Mouse (Mus musculus) adrenal gland, postnatal 4 days (tissue): ENCODE data around the gene Ntn5. TPM values are rescaled to one million over a fixed set of nuclear protein-coding genes. Genes with fewer than 3 reads are reported as not detected.

Experiments used
- DNase-seq, 2 experiments: peaks; one replicate each; pipeline ENCODE4 v3.0.0; 2021 to 2022; ENCODE audit warnings: low spot score in 2 of 2, mixed read lengths in 2 of 2
- total RNA-seq, 2 experiments: library from RNA; stranded (reverse); gene quantifications; 2 replicates each; pipeline ENCODE4 v1.2.3; 2021

Ntn5 gene
- total RNA-seq, 2 experiments from 2014 or later: 0.20 TPM; not detected in 1

DNA sequence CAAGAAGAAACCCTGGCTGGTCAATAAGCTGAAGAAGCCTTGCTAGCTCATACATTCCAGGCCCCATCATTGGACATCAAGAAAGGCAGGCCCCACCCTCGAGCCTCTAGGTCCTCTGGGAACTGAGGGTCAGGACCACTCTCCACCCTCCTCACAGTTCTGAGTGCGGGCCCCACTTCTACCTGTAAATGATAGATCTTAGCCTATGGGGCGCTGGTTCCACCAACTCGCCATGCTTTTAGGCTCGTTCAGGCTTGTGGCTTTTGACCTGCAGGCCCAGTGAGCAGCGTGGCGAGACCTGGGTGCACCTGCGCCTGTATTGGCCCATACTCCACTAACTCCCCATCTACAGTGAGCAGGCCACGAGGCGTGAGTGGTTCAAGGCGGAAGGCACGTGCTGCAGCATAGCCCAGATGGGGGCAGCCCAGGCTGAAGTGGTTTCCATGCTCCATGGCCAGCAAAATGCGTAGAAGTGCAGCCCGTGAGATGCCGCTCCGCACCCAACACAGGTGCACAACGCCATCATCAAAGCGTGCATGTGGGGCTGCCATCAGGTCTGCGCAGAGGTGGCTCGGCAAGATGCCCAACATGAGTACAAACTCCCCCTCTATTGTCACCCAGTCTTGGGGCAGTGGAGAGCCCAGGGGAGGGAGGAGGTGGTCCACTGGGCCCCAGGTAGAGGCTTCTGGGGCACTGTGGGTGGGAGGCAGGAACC is 26.8 kb downstream of the Ntn5 start:
- no peak for DNase-seq

DNA sequence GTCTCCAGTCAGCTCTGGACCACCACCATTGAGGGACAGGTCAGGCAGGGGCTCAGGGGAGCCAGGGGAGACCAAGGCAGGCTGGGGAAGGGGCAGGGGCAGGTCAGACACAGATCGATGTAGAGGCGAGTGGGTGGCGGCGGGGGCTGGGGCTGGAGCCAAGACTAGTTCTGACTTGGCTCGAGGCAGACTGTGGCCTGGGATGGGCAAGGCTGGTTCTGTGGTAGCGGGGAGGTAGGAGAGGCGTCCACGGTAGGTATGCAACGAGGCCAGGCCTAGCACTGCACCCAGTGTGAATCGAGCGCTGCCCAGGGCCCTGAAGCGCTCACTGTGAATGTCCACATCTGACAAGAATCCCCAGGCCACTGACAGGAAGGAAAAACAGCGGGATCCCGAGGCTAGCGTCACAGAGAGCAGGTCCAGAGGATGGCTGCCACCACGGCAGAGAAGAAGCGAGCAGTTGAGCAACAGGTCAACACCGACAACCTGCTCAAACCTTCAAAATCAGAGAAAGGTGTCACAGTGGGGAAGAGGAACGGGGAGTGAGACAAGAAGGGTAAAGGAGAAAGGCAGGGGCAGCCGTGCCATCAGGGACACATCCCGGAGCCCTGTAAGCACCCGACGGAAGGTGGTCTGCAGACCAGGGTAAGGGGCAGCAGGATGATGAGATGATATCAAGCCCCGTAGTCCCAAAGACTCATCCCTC is 27.6 kb downstream of the Ntn5 start:
- no peak for DNase-seq

DNA sequence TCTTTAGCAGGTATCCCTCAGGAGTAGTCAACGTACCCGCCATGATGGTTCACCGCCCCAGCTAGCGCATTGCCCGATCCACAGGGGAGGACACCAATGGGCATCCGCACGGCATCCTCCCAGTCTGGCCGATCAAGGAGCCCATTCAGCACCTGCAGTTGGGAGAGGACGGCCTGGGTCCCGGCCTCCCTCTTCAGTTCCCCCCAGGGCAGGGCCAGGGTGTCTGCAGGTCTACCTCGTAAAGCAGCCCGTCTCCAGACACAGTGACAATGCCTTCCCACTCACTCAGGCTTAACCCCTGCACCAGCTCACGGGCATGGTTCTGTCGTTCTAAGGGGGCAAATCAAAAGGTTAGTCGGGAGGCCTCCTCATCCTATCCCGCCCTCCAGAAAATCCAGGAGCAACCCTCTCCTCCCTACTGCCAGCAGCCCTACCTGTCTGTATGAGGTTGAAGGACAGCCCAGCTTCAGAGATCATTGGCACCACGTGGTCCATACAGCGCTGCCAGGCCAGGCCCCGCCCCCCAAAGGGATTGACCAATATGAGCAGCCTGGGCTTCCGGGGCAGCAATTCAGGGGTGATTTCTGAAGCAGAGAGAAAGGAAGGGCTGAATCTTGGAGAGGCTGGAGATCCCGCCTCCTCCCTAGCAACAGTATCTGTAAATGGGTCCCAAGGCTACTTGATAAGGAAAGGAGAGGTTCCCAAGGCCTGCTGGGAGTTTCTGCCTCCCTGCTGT is 28.4 kb downstream of the Ntn5 start:
- DNase-seq: peak in 1 of 2 experiments; percentile 59

GRCm38 (mm10) chr7:45713396-45713795 is 29.6 kb downstream of the Ntn5 start:
- no peak for DNase-seq

- no peak for DNase-seq
Observed at GRCm38 (mm10) chr7:45713881-45714520, 30.2 kb downstream of the Ntn5 start.

DNA sequence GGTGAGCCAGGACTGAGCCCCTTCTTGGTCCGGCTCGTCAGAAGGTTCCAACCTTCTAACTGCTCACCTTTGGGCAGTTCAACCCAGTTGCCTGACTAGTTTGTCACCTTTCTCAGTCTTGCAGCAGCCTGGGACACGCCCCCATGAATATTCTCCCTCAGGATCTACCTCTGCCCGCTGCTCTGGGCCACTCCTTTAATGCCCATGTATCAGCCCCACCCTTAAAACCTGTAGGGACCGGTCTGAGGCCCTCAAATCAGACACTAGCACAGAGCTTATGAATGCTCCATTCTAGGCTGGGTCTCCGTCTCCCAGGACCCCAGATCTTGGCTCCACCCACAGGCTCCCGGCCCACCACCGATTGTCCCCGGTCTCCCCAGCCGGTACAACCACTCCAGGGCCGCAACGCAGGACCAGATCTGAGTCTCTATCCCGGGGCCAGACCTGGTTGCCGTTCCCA is 30.8 kb downstream of the Ntn5 start:
- DNase-seq: no peak

GRCm38 (mm10) chr7:45715090-45715708 is 31.4 kb downstream of the Ntn5 start, which contains the start of gene Rpl18:
Rpl18 (plus strand) TSS chr7:45715457.
- DNase-seq: peak; percentile 90 to 93

DNA sequence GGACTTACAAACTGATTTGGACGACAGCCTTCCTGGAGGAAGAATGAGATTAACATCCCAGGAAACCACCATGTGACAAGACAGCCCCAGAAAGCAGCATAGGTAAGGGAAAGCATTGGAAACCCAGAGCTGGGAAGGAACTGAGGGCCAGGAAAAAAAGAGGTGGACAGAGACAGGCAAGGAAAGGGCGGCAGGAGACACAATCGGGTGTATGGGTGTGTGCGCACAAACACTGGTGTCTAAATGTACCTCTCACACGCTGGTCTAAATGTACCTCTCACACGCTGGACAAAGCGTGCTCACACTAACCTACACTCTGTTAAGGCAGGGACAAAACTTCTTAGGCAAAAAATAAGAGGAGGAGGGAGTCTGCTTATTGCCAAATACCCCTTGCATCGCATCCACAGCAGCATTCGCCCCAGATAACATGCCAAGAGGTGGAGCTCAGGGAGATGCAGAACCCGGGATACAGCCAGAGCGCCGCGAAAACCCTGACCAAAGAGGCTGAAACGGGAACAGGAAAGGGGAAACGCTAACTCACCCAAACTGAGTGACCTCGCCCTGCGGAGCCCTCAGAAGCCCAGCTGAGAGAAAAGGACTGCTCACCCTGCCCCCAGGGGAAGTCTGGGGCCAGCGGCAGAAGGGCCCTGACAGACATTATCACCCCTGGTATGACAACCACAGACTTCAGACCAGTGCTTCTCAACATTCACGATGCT is 32.1 kb downstream of the Ntn5 start:
- no peak for DNase-seq

- no peak for DNase-seq
Observed at GRCm38 (mm10) chr7:45716460-45716857, 32.6 kb downstream of the Ntn5 start.

- peak in 1 of 2 experiments; percentile 2 for DNase-seq
Observed at GRCm38 (mm10) chr7:45716952-45717917, 33.4 kb downstream of the Ntn5 start.

DNA sequence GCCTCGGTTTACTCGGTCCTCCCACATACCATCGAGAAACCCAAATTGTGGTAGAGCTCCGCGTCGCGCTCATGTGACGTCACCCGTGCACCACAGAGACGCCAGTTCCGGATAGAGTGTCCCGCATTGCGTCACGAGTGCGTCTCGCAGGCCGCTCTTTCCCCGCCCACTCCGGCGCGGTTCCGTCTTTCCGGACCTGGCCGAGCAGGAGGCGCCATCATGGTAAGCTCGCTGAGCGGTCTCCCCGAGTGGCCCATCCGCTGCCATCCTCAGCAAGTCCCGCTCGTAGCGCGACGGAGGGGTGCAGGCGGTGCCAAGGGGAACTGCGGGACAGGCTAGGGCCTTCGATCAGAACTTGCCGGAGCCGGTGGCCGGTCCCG is 34.1 kb downstream of the Ntn5 start, which contains the start of gene Sphk2:
Sphk2 (minus strand) TSS at position 85 of the 380 bp plus-strand sequence.
- peak; percentile 93 to 96 for DNase-seq

- no peak for DNase-seq
Observed at GRCm38 (mm10) chr7:45718331-45718730, 34.5 kb downstream of the Ntn5 start.

- DNase-seq: peak in 1 of 2 experiments; percentile 2
Observed at GRCm38 (mm10) chr7:45719180-45719579, 35.4 kb downstream of the Ntn5 start.

- DNase-seq: no peak
Observed at GRCm38 (mm10) chr7:45719738-45720412, 36.1 kb downstream of the Ntn5 start.

DNA sequence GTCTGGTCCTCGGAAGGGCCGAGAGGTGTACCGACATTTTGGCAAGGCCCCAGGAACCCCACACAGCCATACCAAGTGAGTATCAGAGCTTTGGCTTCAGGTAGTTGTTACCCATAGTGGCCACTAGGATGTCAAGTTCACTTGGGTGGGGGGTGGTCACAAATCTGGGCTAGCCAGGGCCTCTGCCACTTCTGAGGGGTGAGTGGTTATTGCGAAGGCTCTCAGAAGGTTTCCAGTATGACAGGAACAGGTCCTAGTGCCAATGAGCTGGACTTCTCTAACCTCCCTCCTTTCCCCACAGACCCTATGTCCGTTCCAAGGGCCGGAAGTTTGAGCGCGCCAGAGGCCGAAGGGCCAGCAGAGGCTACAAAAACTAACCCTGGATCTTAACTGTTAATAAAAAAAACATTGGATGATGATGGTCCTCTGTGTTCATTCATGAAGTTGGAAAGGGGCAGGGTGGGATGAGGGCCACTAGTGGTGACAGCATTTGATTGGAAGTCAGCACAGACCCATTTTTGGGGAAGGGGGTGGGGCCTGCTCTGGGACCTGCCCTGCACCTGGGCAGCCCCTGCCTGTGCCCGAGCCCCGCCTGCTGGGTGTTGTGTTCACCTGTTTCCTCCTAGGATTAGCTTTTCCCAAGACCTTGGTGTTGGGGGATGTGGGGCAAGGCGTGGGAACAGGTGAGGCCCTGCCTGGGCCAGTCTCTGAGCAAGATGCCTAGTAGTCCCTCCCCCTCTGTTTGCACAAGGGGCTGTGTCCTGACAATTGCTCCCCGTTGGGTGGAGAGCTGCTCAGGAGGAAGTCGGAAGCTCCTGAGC is 36.8 kb downstream of the Ntn5 start, which contains the start of gene Fam83e:
Fam83e (plus strand) TSS at position 800 of the 821 bp plus-strand sequence.
- no peak for DNase-seq

DNA sequence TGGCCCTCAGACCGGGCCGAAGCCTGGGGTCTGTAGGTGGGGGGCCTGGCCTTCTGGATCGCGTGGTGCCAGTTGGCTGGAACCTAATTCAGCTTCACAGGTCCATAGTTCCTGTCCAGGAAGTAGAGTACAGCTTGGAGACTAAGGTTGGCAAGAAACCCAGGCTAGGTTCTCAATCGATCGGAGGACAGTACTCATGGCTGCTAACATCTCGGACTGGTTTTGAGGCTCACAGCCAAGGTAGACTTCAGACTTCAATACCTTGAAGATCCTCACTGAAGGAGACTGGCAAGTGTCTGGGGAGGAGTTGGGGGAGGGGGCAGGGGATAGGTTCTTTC is 37.4 kb downstream of the Ntn5 start:
- DNase-seq: no peak

DNA sequence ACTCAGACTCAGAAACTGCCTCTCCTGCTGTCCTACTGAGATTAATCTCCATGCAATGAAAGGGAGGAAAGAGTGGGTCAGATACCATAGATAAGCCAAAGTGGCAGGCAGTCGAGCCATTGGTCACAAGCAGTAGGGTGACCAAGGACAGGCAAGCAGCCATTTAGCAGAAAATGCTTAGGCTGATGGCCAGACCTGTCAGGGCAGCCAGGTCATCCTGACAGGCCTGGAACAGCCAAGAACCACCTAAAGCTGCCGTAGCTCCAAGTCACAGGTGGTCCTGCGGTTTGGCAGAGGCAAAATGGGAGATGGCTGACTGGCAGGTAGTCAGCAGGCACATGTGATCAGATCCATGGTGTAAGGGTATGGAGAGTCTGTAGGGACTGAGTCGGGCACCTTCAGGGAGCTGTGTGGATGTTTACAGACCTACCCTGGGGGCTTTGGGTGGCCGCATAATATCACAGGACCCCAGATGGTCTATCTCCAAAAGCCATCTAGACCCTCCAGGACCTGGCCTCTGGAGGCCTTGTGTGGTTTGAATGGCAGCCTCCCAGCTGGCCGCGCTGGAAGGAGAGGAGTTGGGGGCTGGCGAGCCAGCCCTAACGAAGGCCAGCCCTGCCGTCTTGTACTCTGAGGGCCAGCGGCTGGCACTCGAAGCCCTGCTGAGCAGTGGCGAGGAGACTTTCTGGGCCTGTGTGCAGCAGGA is 38.0 kb downstream of the Ntn5 start:
- no peak for DNase-seq
